Mouse (Mus musculus) adrenal gland, adult 18-20 months (tissue): Measurements from ENCODE around the gene Jarid2. TPM values are rescaled to one million over a fixed set of nuclear protein-coding genes. Genes with fewer than 3 reads are reported as not detected.

Experiments
- DNase-seq, 2 experiments: peaks; one replicate each; pipeline ENCODE4 v3.0.0; 2021 to 2022; ENCODE audit warnings: low spot score in 2 of 2
- total RNA-seq, 2 experiments: library from RNA; stranded (reverse); gene quantifications; 1 replicate in 1 of 2; 2 replicates in 1 of 2; pipeline ENCODE4 v1.2.3; 2021

Gene Jarid2
- total RNA-seq, 2 experiments from 2014 or later = 17.7 to 51.9 TPM

DNA sequence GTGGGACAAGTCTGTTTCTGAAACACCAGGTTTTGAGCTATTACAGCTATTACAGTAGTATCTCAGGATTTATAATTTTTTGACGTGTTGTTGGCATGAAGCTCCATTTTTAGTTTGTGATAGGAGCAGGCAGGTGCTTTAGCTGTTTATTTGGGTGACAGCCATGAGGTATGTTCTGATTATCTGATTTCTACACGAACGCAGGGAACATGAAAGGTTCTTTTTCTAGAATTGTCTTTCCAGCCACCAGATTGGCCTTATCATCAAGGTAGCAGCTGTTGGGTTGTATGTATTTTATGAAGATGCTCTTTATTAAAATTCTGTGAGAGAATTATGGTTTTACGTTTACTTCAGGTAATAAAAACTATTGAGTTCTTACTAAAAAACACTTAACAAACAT lies 45.1 kb downstream of the Jarid2 start:
- no peak for DNase-seq

DNA sequence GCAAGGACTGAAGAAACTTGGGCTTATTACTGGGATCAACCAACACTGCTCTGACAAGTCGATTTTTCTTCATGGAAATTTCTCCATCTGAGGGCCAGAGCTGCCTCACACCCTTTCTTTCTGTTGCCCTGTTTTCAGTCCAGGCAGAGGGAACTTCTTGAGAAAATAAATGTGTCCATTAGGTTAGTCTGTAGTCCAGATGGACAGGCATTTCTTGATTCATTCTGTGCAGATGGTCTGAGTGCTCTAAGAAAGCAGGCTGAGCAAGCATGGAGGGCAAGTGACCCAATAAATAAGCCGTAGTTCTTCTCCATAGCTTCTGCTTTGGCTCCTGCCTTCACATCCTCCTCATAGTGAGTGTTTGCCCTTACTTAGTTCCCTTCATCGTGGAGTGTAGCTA lies 46.1 kb downstream of the Jarid2 start:
- DNase-seq = no peak

DNA sequence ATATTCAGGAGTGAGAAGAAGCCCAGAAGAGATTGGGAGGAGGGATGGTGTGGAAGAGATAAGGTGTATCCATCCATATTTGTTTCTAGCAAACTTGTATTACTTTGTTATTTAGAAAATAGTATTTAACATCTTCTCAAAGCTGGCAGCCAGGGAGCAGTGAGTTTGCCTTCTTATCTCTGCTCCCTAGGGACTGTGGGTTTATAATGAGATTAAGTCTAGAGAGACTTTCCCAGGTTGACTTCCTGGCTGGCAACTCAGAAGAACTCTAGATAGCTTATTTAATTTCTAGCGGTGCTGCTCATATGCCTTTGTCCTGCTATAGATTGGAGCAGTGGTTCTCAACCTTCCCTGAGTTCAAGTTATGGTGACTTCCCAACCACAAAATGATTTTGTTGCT lies 51.2 kb downstream of the Jarid2 start:
- no peak for DNase-seq

DNA sequence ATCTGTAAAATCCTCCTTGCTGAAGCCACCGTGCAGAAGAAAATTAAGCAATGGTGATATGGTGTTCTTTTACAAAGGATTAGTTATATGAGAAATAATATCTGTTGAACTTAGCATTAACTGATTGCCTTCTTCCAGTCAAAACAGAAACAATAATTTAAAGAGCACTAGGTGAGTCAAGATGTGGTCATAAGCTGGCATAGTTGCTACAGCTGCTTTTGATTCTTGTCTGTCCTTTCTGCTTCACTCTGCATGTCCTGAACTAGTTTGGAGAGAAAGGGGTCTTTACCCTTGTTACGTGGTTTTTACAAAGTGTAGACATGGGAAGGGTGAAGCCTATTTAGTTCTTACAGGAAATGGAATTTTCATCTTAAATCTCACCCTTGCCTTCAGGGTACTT lies 51.9 kb downstream of the Jarid2 start:
- no peak for DNase-seq

DNA sequence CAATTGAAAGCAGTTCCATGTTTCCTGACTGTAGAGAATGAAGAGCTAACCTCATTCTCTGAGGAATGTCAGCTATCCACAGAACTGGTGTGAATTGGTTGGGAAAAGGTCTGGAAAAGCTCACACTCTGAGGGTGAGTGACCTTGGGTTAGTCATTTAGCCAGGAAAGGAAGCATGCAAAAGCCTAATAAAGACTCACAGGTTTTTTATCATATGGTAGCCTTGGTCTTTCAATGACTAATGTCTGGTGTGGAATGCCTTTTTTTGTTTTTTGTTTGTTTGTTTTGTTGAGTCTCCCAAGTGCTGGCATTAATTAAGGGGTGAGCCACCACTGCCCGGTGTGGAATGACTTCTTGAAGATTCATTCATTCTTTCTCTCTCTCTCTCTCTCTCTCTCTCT lies 55.3 kb downstream of the Jarid2 start:
- no peak for DNase-seq

DNA sequence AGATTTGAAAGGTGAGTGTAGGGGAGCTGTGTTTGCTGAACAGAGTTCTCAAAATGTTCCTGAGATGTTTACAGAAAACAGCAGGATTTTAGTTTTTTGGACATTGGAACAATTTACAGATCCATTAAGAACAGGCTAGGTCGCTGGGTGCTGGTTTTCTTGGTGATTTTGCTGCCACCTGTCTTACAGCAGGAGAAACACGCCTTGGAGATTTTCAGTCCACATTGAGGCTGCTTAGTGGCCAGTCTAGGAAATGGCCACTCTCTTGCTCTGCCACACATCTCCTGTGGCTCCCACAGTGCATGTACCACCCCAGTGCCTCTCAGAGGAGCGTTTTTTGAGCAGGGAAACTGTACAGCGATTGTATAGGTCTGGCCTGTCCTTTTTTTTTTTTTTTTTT lies 57.0 kb downstream of the Jarid2 start:
- peak; percentile 21 to 32 for DNase-seq

DNA sequence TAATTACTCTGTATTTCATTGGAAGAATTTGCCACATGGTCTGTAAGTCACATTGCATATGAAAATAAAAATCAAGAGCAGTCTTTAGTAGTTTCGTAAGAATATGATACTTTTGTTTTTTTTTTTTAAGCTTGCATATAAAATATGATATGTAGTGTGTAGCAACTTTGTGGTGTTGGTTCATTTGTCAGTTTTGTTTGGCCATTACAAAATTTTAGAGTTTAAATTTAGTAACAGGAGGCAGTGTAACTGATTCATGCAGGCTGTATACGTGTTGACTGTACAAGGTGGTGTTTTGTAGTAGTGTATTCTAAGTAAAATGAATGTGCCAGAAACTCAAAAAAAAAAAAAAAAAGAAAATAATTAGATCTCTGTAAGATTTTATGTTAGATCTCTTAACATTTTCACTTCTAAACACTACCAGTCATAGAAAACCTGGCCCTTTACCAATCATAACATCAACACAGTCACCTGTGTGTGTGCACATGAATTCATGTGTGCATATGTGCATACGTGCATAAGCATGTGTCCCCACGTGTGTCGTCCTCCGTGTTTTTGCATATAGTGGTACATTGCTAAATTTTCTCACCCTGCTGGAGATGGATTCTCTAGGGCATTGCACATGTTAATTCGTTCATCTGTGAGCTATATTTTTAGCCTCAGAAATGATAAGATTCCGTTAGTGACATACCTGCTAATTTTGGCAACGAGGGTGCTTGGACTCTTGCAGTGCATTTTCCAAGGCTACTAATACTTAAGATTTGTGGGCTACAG lies 59.3 kb downstream of the Jarid2 start:
- no peak for DNase-seq

DNA sequence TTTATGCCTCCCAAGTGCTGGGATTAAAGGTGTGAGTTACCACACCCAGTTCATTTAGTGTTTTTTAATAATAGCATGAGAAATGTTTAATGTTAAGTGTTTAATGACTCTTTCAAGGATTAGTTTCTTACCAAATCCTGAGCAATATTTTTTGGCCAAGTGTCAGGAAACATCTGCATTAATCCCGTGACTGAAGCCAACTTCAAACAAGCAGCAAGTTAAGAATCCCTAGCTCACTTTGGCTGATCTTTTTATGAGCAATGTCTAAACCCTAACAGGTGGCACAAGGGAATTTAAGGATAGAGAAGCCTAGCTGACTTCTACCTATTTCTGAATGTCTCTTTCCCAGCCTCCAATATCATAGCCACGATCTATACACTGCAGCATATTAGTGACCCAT lies 60.7 kb downstream of the Jarid2 start:
- no peak for DNase-seq

DNA sequence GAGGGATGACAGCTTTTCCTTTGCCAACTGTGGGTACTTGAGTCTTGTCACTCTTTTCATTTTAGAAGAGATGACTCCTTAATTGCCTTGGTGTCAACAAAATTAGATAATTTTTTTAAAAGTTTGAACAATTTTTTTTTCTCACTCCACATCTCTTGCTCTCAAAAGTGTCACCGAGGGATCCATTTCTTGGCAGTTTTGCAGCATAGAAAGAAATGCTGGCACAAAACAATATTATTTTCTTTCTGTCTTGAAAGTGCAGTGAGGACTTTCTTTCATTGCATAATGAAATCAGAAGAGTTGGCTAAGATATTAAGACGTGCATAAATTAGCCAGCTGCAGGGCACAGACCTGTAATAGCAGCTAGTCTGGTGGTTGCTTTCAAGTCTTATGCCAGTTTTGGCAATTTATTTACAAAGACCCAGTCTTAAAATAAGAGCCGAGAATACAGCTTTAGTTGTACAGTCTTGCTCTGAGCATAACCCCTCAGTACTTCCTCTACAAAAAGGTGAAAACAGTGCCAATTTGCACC lies 63.2 kb downstream of the Jarid2 start:
- no peak for DNase-seq

DNA sequence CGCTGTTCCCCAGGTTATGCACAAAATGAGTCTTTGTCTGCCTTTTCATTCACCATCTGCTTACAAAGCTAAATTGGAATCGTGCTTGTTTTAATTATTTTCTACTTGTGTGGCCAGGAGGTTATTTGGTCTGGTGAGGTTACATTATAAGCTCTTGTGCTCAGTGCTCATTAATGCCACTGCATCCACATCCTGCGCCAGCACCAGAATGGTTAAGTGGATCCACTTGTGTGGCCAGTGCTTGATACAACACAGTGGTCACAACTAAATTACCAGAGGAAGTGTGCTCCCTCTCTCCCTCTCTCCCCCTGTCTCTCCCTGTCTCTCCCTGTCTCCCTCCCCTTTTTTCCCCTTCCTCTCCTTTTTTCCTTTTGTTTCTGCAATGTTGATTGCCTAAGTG lies 66.6 kb downstream of the Jarid2 start:
- no peak for DNase-seq

DNA sequence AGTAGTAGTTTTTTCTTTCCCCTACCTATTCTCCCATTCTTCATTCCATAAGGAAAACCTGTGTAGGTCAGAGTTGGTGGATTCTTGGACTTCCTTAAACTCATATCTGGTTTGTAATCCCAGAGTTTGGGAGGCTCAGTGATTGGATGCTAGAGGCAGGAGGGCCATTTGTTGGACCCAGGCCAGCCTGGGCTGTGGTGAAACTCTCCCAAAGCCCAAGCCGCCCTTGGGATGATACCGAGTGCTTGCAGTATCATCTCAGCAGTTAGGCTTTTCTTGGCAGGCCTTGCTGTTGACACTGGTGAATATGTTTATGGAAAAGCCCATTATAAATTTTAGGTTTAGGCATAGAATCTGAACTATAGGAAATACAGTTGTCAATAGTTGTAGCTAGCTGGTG lies 67.5 kb downstream of the Jarid2 start:
- peak in 1 of 2 experiments; percentile 27 for DNase-seq

DNA sequence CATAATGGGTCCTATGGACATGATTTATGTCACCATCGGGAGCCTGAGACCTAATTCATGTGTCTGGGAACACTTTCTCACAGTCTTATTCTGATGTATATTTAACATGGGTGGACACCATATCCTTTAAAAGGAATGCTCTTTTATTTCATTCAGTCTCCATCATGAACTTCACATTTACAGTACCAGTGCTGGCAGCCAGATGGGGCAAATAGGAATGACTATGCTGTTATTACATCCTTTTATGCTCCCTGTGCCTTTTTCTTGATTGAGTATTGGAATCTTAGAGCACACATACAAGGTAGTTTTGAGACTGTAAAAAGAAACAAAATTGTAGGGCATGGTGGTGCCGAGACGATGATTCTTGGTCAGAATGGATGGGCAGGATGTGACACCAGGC lies 69.0 kb downstream of the Jarid2 start:
- DNase-seq = no peak

DNA sequence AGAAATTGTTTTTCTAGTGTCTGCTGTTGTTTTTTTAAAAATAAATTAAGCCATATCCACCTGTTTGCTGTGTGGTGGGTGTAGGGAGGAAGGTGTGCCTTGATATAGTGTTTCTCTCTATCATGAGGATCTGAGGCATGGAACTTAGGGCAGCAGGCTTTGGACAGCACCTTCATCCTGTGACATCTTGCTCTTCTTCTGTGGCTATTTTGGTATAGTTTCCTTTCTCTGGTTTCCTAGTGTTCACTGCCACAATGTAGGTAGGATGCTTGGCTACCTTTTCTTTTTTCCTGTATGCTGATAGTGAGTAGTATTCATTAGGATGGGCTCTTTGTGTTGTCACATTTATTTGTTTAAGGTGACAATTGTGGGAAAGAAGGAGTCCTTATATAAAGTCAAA lies 69.9 kb downstream of the Jarid2 start:
- no peak for DNase-seq

DNA sequence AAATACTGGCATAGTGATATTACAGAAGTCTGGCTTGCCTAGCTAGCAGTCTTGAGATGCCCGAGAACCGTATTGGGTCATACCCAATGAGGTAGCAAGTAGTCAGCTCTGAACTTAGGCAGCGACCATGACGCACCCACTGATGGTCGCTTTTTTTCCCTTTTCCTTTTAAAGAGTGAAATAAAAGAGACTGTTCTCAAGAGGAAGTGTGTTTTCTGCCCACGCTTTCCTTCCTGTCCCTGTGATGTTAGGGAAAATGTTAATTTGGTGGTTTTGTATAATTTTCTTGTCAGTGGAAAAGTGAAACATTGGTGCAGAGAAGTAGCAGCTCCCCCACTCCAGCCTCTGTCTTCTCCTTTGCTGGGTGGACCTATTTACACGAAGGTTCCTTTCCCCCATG lies 70.8 kb downstream of the Jarid2 start:
- no peak for DNase-seq

DNA sequence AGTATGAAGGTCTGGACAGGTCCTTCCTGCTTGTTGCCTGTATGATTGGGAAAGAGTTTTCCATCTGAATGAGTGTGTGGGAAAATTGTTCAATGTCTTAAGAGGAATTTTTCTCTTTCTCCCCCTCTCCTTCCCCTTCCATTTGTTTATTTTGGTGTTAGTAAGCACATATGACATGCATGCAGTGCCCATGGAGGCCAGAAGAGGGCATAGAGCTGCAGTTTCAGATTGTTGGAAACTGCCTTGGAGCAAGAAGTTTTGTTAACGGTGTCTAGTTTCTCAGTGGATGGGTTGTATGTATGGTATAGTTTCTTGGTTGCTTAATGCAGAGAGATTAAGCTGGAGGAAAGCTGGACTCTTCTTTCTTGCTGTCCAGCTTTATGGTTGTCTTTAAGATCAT lies 75.6 kb downstream of the Jarid2 start:
- peak in 1 of 2 experiments; percentile 44 for DNase-seq

DNA sequence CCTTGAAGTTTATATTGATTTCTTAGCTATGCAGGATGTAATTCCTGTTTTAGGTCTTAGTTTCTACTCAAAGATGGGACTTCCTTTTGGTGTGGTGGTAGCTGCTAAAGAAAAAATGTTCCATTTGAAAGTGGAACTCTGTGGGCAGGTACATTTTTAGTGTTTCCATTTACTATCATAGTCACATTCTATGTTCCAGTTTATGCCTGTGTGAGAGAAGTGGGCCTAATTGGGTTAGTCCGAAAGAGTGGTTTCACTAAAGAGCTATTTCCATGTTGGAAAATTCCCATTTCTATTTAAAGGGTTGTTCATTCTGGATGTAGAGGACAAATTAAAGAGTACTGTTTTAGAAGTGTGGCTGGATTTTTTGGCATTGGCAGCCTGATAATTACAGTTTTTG lies 79.0 kb downstream of the Jarid2 start:
- DNase-seq = no peak

DNA sequence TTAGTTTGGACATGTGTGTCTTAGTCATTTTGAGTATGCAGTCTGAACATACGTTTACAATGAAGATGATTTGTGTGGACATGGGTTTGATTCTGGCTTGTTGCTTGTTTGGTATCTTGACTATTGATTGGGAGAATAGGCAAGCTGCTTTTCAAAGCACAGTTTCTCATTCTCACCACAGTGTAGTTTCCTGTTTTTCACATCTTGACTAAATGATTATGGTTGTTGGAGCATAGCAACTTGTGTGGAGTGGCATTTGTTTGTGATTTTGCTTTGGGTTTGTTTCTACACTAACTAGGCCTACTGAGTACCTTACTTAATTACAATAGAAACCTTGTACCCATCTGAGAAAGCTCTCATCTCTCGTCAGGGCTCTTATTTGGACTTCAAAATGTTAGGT lies 81.7 kb downstream of the Jarid2 start:
- no peak for DNase-seq

DNA sequence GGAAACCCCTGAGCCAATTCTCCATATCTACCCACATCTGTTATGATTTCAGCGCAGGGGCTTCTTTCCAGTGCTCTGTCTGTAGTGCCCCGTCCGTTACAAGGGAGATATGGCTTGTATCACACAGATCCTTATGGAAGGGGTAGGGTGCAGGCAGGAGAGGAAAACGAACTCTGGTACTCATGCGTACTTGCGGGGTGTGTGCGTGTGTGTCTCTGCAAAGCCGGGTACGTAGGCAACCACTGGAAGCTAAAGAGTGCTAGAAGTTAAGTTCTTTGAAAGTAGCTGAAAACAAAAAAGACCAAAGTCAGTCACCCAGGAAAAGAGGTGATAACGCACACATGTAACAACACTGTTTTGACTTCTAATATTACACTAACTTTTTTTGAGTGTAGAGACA lies 82.3 kb downstream of the Jarid2 start:
- DNase-seq = no peak

DNA sequence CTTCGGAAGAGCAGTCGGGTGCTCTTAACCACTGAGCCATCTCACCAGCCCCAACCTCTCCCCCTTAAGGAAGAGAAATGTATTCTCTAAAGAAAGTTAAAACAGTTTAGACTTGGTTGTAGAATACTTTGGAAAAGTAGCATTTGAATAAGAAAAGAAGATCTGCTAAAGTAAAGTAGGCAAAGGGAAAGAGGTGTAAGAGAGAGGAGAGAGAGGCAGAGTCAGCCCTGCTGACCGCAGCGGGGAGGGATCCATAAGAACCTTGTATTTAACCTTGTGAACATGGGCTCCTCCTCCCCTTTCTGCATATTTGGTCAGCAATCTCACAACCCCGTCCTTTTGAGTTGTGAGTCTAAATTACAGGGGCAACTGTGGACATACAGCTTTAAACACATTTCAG lies 83.1 kb downstream of the Jarid2 start:
- no peak for DNase-seq

DNA sequence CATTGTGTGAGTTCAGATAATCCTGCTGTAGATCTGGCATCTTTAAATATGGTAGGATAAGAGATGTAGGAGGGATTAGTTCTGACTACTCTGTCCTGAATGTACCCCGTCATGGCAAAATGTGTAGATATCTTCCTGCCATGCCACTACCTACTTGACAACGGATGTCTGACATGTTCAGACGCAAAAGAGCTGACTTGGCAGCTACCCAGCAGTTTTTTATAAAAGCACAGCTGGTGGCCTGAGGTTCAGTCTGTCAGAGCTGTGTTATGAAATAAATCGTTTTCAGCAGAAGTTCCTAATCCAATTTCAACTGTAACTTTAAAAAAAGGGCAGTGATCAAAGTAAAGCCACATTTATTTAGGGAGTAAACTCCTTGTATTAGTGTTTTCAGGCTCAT lies 90.1 kb downstream of the Jarid2 start:
- no peak for DNase-seq

DNA sequence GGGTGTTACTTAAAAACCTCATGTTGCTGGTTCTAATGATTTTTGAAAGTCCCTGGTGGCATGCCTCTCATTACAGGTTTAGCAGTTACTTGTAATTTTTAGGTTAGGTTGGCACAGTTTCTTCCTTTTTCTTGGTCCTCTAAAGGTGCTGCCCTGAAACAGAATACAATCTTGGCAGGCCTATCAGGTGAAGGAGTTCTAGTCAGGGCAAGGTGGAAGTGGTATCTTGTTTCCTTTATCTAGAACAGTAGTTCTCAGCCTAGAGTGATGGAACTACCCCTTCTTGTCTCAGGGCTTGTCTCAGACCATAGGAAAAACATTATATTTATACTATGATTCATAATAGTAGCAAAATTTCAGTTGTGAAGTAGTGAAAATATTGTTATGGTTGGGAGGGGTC lies 93.3 kb downstream of the Jarid2 start:
- DNase-seq = no peak

DNA sequence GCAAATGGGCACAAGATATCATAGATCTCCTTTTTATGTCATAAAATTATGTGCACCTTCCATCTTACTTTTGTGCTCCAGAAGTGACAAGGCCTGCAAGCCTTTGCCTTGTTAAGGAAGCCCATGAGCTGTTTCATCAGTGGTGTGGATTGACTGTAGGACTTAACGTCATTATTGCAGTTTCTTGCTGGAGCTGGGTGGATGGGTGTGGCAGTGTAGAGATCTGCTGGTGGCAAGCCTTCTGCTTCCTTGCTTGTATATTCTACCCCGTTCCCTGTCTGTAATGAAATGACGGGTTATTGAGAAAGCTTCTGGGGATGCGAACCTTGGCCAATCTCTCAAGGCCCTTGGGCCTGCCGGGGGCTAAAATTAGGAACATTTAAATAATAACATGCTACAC lies 99.6 kb downstream of the Jarid2 start:
- no peak for DNase-seq

DNA sequence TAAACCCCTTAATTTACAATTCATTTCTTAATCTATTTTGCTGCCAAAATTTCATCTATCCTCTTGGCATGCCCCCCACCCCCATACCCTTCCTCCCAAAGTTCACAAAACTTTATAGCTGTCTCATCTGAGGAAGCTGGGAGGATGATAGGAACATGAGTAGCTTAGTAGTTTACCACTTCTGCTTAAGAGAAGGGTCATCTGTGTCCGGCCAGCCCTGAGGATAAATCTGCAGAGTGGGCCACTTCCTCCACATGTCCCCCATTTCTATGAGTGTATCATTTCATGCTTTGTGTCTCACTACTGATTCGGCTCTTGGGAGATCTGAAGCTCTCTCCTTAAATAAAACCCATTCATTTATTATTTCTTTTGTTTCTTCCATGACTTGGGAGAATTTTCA lies 102.8 kb downstream of the Jarid2 start:
- no peak for DNase-seq
